Mouse (Mus musculus) v-Abl transformed pro-B cells (cell line): ENCODE data around the gene Gm20388.
"Not testable (repeated sequence)": the region's sequence is repeated elsewhere in the genome, so short reads cannot be mapped to it uniquely, and the experiment has no call there.

ENCODE experiments used
- in situ Hi-C, 2 experiments: fragments of 400-800 bp; cut with MboI; formaldehyde crosslinking; loops; one replicate each; pipeline ENCODE4 v1.15.1; 2025; ENCODE audit not compliant: unreplicated experiment in 2 of 2

Gm20388 gene

DNA sequence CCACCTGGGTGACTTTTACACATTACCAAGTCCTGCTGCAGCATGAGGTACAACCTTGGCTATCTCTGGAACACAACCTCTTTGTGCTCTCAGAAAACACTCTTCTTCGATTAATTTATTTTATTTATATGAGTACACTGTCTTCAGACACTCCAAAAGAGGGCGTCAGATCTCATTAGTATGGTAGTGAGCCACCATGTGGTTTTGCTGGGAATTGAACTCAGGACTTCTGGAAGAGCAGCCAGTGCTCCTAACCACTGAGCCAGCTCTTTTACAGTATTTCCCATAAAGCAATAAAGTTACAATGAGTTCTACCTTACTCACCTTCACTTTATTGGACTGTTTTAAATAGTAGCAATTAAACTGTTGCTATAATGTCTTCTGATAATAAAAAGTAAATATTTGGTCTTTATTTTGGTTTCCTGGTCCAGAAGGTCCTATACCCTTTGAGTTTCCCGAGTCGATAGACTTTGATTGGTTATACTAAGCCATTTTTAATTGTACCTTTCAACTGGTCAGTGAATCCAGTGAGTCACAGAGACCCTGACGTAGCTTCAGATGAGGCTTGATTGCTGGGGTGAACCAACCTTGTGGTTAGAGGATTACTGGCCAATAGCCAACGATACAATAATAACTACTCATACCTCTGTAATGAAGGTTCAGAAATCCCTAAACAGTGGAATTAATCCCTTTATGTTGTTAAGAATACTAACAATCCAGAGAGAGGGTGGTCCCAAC is 3716.9 kb downstream of the Gm20388 start:
- in situ Hi-C loops, result no loop called here

DNA sequence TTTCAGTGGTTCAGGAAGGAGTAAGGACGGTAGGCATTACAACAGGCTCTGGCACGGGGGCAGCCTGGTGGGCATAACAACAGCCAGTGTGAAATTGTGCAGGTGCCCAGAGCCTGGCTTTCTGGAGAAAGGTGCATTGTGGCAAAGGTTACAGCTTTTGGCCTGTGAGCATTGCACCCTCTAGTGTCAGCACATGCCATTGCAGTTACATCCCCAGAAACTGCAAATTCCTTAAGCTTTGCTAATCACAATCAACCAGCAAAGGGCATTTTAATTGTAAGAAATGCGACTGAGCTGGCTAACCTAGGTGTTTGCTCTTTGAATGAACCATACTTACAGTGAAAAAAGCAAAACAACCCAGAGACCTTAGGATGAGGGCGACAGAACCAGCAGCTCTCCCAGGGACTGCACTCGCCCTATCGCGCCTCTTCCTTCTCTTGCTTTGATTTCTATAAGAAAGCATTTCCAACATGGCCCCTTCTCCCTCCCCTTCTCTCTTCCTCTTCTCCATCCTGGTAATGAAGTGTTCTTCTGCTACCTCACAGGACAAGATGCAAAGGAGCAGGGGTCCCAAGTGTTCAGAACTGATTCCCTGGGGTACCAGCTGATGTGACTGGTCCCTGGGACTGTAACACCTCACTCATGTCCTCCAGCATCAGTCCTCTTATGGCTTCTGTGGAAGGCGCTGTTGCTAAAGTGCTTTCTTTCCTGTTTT is 3717.8 kb downstream of the Gm20388 start:
- in situ Hi-C loops, result no loop called here

DNA sequence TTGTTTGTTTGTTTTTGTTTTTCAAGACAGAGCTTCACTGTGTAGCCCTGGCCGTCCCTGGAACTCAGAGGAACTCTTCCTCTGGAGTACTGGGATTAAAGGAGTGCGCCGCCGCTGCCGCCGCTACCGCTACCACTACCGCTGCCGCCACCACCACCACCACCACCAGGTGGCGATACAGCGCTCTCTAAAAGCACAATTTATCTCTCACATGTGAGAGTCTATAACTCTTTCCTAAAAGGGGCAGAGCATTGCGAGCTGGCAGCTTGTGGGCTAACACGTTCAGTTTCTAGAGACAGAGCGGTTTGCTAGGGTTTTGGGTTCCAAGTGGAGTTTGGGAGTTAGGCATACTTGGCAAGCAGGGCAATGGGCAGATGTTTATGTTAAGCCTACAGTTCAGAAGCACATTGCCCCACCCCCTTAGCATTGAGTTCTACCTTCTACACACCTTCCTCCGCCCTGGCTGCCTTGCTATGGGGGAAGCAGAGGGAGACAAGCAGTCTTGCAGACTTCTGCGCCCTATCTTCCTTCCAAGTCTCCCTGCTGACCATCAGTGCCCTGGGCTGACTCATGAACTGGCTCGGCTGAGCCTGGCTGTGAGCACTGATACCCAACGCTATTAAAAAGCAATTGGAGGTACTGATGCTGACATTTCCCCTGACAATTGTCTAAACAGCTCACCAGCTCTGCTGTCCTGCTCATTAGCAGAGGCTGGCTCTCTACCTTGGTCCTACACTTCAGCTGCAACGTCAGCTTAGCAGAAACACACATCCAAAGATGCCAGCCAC is 3718.5 kb downstream of the Gm20388 start:
- in situ Hi-C loops, result no loop called here

- in situ Hi-C loops, result no loop called here
Observed at GRCm38 (mm10) chr8:123630058-123630457, 3719.4 kb downstream of the Gm20388 start.

GRCm38 (mm10) chr8:123630841-123631251 is 3720.2 kb downstream of the Gm20388 start:
- in situ Hi-C loops, result no loop called here

DNA sequence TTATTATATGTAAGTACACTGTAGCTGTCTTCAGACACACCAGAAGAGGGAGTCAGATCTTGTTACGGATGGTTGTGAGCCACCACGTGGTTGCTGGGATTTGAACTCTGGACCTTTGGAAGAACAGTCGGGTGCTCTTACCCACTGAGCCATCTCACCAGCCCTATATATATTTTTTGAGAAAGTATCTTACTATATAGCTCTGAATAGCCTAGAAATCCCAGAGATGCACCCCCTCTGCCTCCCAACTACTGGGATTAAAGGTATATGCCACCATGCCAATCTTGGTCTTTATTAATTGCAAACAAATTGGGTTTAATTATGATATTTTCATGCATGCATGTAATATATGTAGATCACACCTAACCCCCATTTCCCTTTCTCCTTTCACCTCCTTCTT is 3721.1 kb downstream of the Gm20388 start:
- in situ Hi-C loops, result not testable (repeated sequence)

- in situ Hi-C loops, result no loop called here
Observed at GRCm38 (mm10) chr8:123632257-123632656, 3721.6 kb downstream of the Gm20388 start.

DNA sequence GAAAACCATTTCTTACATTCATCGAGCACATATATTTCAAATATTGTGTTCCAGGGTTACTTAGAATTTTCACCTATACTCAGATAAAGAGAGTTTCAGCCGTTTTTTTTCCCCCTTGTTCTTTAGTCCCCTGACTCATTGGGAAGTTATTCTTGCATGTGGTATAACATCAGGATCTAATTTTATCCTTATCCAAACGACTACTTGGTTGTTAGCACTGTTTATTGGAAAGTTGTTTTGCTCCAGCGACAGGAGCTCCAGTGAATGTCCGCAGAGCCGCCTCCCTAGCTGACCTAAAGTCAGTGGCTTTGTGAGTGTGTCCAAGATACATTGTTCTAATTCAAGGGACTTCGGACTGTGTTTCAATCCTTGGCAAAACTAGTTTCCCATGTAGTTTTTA is 3723.2 kb downstream of the Gm20388 start:
- in situ Hi-C loops, result no loop called here

DNA sequence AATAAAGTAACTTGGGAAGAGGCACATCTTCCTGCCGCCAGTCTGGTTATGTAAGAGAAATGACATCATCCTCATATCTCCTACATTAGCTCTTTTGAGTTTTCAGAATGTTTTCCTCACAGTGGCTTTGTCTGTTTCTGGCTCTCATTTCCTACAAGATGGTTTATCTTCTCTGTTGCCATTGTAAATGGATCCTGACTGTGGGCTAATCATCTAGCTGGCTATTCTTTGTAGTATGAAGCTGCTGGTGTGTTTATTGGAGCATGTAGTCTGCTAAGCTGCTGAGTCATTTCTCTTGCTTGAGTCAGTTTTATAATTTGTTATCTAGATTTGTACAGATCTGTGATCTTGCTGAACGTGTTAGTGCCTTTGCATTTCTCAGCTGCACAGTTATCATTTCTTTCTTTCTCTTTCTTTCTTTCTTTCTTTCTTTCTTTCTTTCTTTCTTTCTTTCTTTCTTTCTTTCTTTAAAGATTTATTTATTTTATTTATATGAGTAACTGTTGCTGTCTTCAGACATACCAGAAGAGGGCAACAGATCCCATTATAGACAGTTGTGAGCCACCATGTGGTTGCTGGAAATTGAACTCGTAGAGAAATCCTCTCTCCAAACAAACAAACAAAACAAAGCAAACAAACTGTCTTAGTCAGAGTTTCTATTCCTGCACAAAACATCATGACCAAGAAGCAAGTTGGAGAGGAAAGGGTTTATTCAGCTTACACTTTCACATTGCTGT is 3723.9 kb downstream of the Gm20388 start:
- in situ Hi-C loops, result no loop called here

DNA sequence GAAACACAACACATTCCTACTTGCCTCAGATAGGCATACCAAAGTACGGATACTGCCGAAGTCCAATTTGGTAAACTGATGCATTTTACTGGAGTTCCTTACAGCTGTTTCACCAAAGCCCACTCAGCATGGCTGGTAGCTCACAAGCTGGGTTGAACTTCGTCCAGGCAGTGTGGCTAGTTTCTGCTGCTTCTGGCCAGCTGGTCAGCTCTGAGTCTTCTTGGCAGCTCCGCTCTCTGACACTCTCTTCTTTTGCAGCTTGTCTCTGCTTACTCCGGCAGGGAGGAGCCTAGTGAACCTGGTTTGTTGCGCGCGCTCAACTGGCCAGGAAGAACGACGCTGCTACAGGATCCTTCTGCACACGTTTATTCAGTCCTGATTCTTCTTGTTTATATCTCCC is 3725.0 kb downstream of the Gm20388 start:
- in situ Hi-C loops, result no loop called here

DNA sequence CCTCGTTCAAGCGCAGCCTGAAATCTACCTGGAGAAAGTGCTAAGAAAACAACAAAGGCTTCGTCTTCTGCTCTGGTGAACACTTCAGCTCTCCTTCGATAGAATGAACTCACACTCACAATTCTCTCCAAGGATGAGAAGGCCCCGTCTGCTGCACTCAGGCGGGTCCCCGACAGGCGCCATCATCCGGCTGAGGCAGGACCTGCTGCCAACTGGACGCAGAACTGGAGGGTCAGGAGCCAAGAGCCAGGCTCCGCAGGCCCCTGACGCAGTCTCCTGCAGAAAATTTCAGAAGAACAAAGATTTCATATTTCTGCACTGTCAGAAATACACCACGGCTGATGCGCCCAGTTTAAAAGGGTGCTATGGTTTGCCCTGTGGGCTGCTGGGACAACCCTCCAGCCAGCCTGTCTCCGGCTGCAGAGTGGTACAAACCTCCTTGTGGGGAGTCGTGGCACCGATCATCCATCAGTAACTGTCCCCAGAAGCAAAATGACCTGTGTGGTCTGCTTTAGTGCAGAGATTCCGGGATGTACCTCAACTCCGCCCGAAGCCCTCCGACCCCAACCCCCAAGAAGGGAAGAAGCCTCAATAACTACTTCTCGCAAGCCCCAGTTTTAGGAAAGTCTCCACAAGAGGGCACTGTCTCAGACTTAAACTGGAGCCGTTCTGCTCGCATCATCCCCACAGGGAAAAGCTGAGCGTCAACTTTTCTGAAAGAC is 3732.8 kb downstream of the Gm20388 start:
- in situ Hi-C loops, result loop anchor here in 1 of 2 experiments (5.0 kb wide), 1 partner anchor 129 kb away; no protein-coding TSS in a partner anchor

DNA sequence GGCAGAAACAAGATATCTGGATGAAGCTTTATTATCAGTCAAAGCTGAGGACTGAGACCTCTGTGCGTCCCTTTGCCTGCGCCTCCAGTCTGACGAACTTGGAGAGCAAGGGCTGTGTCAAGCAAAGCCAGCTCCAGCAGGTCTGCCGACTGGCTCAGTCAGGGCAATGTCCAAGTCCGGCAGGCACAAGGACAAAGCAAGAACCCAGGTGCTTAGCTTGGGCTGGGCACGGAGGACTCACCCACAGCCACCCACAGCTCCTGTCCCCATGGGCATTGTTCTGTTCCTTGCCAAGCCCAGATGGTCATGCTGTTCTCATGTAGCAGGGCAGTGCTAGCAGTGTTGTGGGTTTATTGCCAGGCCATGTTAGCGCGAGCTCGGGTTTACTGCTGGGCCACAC is 3734.6 kb downstream of the Gm20388 start:
- in situ Hi-C loops, result no loop called here

- in situ Hi-C loops, result no loop called here
Observed at GRCm38 (mm10) chr8:123648245-123649170, 3737.9 kb downstream of the Gm20388 start.

- in situ Hi-C loops, result no loop called here
Observed at GRCm38 (mm10) chr8:123649483-123649882, 3738.8 kb downstream of the Gm20388 start.

DNA sequence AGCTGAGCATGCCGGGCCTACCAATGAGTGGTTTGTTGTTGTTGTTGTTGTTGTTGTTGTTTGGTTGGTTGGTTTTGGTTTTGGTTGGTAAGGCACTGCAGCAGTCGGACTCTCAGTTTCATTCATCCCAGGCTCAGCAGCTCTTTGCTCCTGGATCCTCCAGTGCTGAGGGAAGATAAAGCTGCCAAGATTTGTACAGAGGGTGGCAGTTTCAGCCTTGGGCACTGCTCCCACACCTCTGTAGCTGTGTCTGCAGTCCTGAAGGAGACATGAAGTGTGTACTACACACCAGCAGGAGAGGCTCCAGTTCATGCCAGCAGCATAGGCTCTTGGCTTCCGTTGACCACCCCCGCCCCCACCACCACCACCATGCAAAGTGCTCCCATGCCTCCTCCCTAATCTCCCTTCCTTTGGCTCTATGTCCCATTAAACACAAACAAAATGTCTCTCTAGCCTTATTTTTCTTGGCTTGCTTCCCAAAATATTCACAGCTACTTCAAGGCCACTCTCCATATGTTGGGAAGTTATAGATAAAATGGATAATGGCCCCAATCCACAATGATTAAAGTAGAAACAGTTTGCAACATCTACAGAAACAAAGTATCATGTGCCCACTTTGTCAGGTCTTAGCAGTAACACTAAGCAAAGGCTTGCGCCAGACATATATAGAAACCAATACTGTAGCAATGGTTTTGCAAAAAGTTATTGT is 3740.9 kb downstream of the Gm20388 start:
- in situ Hi-C loops, result no loop called here

- in situ Hi-C loops, result no loop called here
Observed at GRCm38 (mm10) chr8:123652641-123653040, 3742.0 kb downstream of the Gm20388 start.

- in situ Hi-C loops, result no loop called here
Observed at GRCm38 (mm10) chr8:123653308-123653993, 3742.8 kb downstream of the Gm20388 start, which contains the start of gene Rhou. TSS of gene Rhou (plus strand) at chr8:123653929.
